Mouse (Mus musculus): ENCODE measurements around the gene Gm10944. TPM values are rescaled to one million over a fixed set of nuclear protein-coding genes. Genes with fewer than 3 reads are reported as not detected.

Gene Gm10944
- not detected in 2 replicates for polyA plus RNA-seq (2015; fragmentation: Nextera tagmentation; extraction: Ambion mirVana)

DNA sequence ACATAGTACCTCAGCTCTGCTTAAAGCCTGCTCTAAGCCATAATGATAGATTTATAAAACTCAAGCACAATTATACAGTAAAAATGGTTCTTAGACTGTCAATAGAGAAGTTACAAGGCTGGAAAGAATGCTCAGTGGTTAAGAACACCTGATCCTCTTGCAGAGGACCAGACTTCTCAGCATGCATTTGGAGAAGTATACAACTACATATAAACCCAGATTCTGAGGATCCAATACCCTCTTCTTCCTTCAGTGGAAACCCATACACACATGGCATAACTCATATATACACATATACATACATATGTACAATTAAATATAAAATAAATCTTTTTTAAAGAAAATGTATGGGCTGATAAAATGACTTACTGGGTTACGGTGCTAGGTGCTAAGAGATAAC lies at the start of gene Gm10944:
Gene Gm10944, plus strand, starts transcription at position 301 of the 400 bp plus-strand sequence.
- Histone ChIP-seq H3K4me3 (replicated peaks; ENCODE audit: low read length) (no peak within 1 kb of the TSS), H3K27me3 (replicated peaks; ENCODE audit: control insufficient read depth, insufficient read depth, low read length) (no peaks in the 10 kb centered on the region), H3K9ac (replicated peaks; ENCODE audit: low read depth, low read length) (no peak within 1 kb of the TSS), H3K27ac (ENCODE audit: low read length) (no peak within 1 kb of the TSS), H3K36me3 (ENCODE audit: control insufficient read depth, insufficient read depth) (no peaks in the 10 kb centered on the region), H3K9me3 (ENCODE audit: control insufficient read depth, low read length) (no peaks in the 10 kb centered on the region), H3K4me2 (ENCODE audit: low read length) (no peak within 1 kb of the TSS), H3K4me1 (replicated peaks; ENCODE audit: control insufficient read depth, insufficient read depth, low read length) (no peaks in the 10 kb centered on the region)
- 100% methylated on average over 1 of the region's 1 CpGs for WGBS
- ATAC-seq: no peak

GRCm38 (mm10) chr10:10655991-10656390 lies 25.2 kb upstream of the Gm10944 start:
- no peak overlapping the region for H3K9ac ChIP-seq (replicated peaks; ENCODE audit: low read depth, low read length)
- ATAC-seq: no peak
- no peaks in the 10 kb centered on the region for H3K9me3 ChIP-seq (ENCODE audit: control insufficient read depth, low read length)
- H3K27me3 ChIP-seq (replicated peaks; ENCODE audit: control insufficient read depth, insufficient read depth, low read length): no peaks in the 10 kb centered on the region
- no peak overlapping the region for H3K4me2 ChIP-seq (ENCODE audit: low read length)
- no peaks in the 10 kb centered on the region for H3K36me3 ChIP-seq (ENCODE audit: control insufficient read depth, insufficient read depth)
- no peak overlapping the region for H3K27ac ChIP-seq (ENCODE audit: low read length)
- no peak overlapping the region for H3K4me3 ChIP-seq (replicated peaks; ENCODE audit: low read length)
- H3K4me1 ChIP-seq (replicated peaks; ENCODE audit: control insufficient read depth, insufficient read depth, low read length): no peaks in the 10 kb centered on the region

DNA sequence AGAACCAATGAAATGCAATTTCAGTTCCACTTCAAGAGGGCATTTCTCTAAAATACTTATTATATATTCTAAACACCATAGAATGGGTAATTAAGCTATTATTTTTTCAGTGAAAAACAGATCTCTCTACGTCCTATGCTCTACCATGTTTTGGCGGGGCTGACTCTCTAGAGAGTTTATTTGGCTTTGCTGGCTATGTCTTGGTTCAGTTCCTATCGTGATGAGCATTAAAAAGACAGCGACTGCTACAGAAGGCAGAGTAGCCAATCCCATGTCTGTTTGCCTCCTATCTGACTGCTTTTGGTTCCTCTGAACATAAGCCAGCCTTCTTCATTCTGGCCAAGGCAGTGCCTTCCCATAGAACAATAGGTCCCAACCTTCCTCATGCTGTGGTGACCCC lies 24.5 kb upstream of the Gm10944 start:
- Histone ChIP-seq H3K4me2 (ENCODE audit: low read length) (no peak overlapping the region), H3K4me1 (replicated peaks; ENCODE audit: control insufficient read depth, insufficient read depth, low read length) (no peaks in the 10 kb centered on the region), H3K36me3 (ENCODE audit: control insufficient read depth, insufficient read depth) (no peaks in the 10 kb centered on the region), H3K27me3 (replicated peaks; ENCODE audit: control insufficient read depth, insufficient read depth, low read length) (no peaks in the 10 kb centered on the region), H3K9ac (replicated peaks; ENCODE audit: low read depth, low read length) (no peak overlapping the region), H3K27ac (ENCODE audit: low read length) (no peak overlapping the region), H3K4me3 (replicated peaks; ENCODE audit: low read length) (no peak overlapping the region), H3K9me3 (ENCODE audit: control insufficient read depth, low read length) (no peaks in the 10 kb centered on the region)
- 90% methylated on average over 4 of the region's 4 CpGs for WGBS
- no peak for ATAC-seq

GRCm38 (mm10) chr10:10659161-10659560 lies 22.0 kb upstream of the Gm10944 start:
- H3K4me1 ChIP-seq (replicated peaks; ENCODE audit: control insufficient read depth, insufficient read depth, low read length): no peaks in the 10 kb centered on the region
- no peaks in the 10 kb centered on the region for H3K36me3 ChIP-seq (ENCODE audit: control insufficient read depth, insufficient read depth)
- no peak overlapping the region for H3K4me3 ChIP-seq (replicated peaks; ENCODE audit: low read length)
- no peak for ATAC-seq
- no peak overlapping the region for H3K9ac ChIP-seq (replicated peaks; ENCODE audit: low read depth, low read length)
- no peak overlapping the region for H3K4me2 ChIP-seq (ENCODE audit: low read length)
- no peak overlapping the region for H3K27ac ChIP-seq (ENCODE audit: low read length)
- WGBS: 85% methylated on average over 3 of the region's 3 CpGs
- H3K27me3 ChIP-seq (replicated peaks; ENCODE audit: control insufficient read depth, insufficient read depth, low read length): no peaks in the 10 kb centered on the region
- no peaks in the 10 kb centered on the region for H3K9me3 ChIP-seq (ENCODE audit: control insufficient read depth, low read length)

DNA sequence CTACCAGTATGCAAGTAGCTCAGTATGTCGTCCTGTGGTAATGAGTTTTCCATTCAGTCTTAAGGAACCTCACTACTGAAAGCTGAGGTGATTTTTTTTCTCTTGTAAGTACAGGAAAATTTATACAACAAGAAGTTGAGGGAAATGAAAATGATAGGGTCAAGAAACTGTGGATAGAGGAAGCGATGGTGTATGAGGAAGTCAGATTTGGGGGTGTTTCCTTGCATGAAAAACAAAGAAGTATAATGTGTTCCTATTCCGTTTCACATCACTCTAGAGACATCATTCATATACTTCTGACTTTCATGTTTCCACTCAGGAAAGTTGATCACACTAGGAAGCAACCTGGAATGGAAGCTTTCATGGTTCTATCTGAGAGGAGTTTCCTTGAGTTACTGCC lies 21.2 kb upstream of the Gm10944 start:
- Histone ChIP-seq H3K27me3 (replicated peaks; ENCODE audit: control insufficient read depth, insufficient read depth, low read length) (no peaks in the 10 kb centered on the region), H3K4me3 (replicated peaks; ENCODE audit: low read length) (no peak overlapping the region), H3K36me3 (ENCODE audit: control insufficient read depth, insufficient read depth) (no peaks in the 10 kb centered on the region), H3K9me3 (ENCODE audit: control insufficient read depth, low read length) (no peaks in the 10 kb centered on the region), H3K4me2 (ENCODE audit: low read length) (no peak overlapping the region), H3K9ac (replicated peaks; ENCODE audit: low read depth, low read length) (no peak overlapping the region), H3K27ac (ENCODE audit: low read length) (no peak overlapping the region), H3K4me1 (replicated peaks; ENCODE audit: control insufficient read depth, insufficient read depth, low read length) (no peaks in the 10 kb centered on the region)
- 72% methylated on average over 3 of the region's 3 CpGs for WGBS
- no peak for ATAC-seq

DNA sequence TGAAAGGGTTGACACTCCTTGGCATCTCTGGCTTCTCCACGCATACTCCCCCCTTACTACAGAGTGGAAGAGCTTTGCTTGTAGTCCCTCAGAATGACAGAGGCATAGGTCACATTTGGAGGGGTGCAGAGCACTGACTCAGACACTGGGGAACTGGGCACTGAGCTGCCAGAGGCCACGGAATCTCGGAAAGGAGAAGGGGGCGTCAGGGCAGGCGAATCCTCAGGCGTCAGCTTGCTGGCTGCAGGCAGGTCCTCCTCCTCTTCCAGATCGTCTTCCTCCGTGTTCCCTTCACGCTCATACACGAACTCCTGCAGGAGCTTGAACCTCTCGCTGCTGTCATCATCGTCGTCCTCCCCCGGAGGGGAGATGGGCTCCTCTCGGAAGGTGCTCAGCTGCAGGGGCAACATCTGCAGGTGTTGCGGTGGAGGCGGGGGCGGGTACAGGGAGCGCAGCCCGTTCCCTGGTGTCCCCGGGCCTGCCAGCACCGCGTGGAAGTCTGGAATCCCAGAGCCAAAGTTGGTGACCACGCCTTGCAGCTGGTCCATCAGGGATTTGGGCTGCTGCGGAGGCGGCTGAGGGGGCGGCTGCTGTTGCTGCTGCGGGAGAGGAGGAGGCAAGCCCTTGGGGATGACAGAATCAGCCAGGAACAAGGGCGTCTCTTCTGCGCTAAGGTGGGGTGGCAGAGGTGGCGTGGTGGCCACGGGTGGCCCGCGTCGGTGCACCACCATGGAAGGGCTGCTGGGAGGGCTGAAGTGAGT lies 7.9 kb downstream of the Gm10944 start:
- peak overlapping the region; percentile 49 for H3K9ac ChIP-seq (replicated peaks; ENCODE audit: low read depth, low read length)
- H3K27ac ChIP-seq (ENCODE audit: low read length): no peak overlapping the region
- peak; percentile 74 for ATAC-seq
- WGBS: 2% methylated on average over 35 of the region's 35 CpGs
- H3K4me3 ChIP-seq (replicated peaks; ENCODE audit: low read length): peak overlapping the region; percentile 47
- H3K9me3 ChIP-seq (ENCODE audit: control insufficient read depth, low read length): no peaks in the 10 kb centered on the region
- H3K4me1 ChIP-seq (replicated peaks; ENCODE audit: control insufficient read depth, insufficient read depth, low read length): peaks cover 12% of the 10 kb centered on the region
- H3K27me3 ChIP-seq (replicated peaks; ENCODE audit: control insufficient read depth, insufficient read depth, low read length): no peaks in the 10 kb centered on the region
- H3K4me2 ChIP-seq (ENCODE audit: low read length): peak overlapping the region; percentile 85
- H3K36me3 ChIP-seq (ENCODE audit: control insufficient read depth, insufficient read depth): no peaks in the 10 kb centered on the region

- peaks cover 12% of the 10 kb centered on the region for H3K4me1 ChIP-seq (replicated peaks; ENCODE audit: control insufficient read depth, insufficient read depth, low read length)
- H3K9me3 ChIP-seq (ENCODE audit: control insufficient read depth, low read length): no peaks in the 10 kb centered on the region
- no peak overlapping the region for H3K27ac ChIP-seq (ENCODE audit: low read length)
- peak; percentile 51 for ATAC-seq
- WGBS: 8% methylated on average over 11 of the region's 11 CpGs
- peak overlapping the region; percentile 47 for H3K4me3 ChIP-seq (replicated peaks; ENCODE audit: low read length)
- H3K36me3 ChIP-seq (ENCODE audit: control insufficient read depth, insufficient read depth): no peaks in the 10 kb centered on the region
- no peaks in the 10 kb centered on the region for H3K27me3 ChIP-seq (replicated peaks; ENCODE audit: control insufficient read depth, insufficient read depth, low read length)
- peak overlapping the region; percentile 85 for H3K4me2 ChIP-seq (ENCODE audit: low read length)
- H3K9ac ChIP-seq (replicated peaks; ENCODE audit: low read depth, low read length): peak overlapping the region; percentile 49
Measured at GRCm38 (mm10) chr10:10689668-10690223, 8.6 kb downstream of the Gm10944 start.

DNA sequence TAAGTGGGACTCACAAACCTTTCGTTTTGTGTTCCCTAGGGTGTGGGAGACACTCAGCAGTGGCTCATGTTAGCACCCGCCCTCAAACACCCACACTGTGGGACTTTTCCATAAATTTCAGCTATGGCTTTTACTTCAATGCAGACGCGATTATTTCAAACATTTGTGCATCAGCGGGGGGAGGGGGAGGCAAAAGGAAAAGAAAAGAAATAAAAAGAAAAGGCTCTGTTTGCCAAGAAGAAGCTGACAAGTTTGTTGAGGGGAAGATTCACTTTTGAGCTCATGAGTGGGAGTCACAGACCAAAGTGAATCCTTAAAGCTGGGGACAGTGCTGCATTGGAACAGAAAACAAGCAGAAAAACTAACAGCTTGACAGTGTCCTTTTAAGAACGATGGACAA lies 16.3 kb downstream of the Gm10944 start:
- 85% methylated on average over 6 of the region's 6 CpGs for WGBS
- ATAC-seq: no peak
- no peak overlapping the region for H3K4me2 ChIP-seq (ENCODE audit: low read length)

DNA sequence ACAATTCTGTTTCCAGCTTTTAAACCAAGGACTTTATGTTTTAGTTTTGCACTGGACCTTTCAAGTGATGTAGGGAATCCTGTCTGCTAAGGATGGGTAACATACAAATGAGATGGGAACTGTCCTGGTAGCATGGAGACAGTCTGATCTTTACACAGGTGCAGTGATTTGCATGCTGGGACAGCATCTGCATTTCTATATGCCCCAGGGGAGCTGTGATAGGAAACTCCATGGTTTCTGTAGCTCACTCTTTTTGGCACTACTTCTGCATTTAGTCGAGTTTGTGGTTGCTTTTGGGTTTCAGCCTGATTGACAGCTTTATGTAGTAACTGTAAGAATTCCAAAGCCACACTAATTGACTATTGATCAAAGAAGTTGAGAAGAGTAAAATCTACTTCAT lies 19.8 kb downstream of the Gm10944 start:
- Histone ChIP-seq H3K27me3 (replicated peaks; ENCODE audit: control insufficient read depth, insufficient read depth, low read length) (no peaks in the 10 kb centered on the region), H3K9me3 (ENCODE audit: control insufficient read depth, low read length) (no peaks in the 10 kb centered on the region), H3K27ac (ENCODE audit: low read length) (peak overlapping the region; percentile 3; the same call in 1 of the 2 replicates), H3K4me1 (replicated peaks; ENCODE audit: control insufficient read depth, insufficient read depth, low read length) (no peaks in the 10 kb centered on the region), H3K9ac (replicated peaks; ENCODE audit: low read depth, low read length) (no peak overlapping the region), H3K4me2 (ENCODE audit: low read length) (no peak overlapping the region), H3K36me3 (ENCODE audit: control insufficient read depth, insufficient read depth) (no peaks in the 10 kb centered on the region), H3K4me3 (replicated peaks; ENCODE audit: low read length) (no peak overlapping the region)
- WGBS: 41% methylated on average over 1 of the region's 1 CpGs
- no peak for ATAC-seq

More for the DNA sequence above, 16.3 kb downstream of the Gm10944 start:
- Histone ChIP-seq H3K9ac (replicated peaks; ENCODE audit: low read depth, low read length) (no peak overlapping the region), H3K27me3 (replicated peaks; ENCODE audit: control insufficient read depth, insufficient read depth, low read length) (no peaks in the 10 kb centered on the region), H3K4me1 (replicated peaks; ENCODE audit: control insufficient read depth, insufficient read depth, low read length) (no peaks in the 10 kb centered on the region), H3K4me3 (replicated peaks; ENCODE audit: low read length) (no peak overlapping the region), H3K9me3 (ENCODE audit: control insufficient read depth, low read length) (no peaks in the 10 kb centered on the region), H3K27ac (ENCODE audit: low read length) (no peak overlapping the region), H3K36me3 (ENCODE audit: control insufficient read depth, insufficient read depth) (no peaks in the 10 kb centered on the region)

Measured in forebrain, embryonic 16.5 days (tissue).